Mouse (Mus musculus): ENCODE data around the gene Ube2b.

Ube2b gene

GRCm38 (mm10) chr11:51967443-51968401 is 32.8 kb downstream of the Ube2b start, which contains the start of gene Cdkn2aipnl:
Gene Cdkn2aipnl, plus strand, starts transcription at chr11:51967661.
- DNase-seq (ENCODE audit: low spot score), result peak; percentile 95

- DNase-seq (ENCODE audit: low spot score), result no peak
These were observed 33.9 kb downstream of the Ube2b start for GRCm38 (mm10) chr11:51966651-51967050.

GRCm38 (mm10) chr11:51962277-51962676 is 38.3 kb downstream of the Ube2b start:
- no peak for DNase-seq (ENCODE audit: low spot score)

DNA sequence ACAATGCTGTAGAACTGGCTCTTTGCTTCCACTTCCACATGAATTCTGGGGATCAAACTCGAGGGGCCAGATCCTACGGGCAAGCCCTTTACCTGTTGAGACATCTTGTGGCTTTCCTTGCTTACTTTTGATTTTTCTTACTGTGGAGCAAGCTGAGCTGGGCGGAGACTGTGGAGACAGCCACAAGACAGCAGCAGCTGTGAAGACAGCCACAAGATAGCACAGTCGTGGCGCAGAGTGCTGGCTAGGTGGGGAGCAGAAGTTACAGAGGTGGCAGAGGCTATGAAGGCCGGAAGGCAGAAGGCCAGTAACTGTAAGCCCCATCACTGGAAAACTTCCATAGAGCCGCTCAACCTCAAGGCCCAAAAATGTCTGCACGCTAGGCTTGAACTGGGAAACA is 38.8 kb downstream of the Ube2b start:
- DNase-seq (ENCODE audit: low spot score), result no peak

- no peak for DNase-seq (ENCODE audit: low spot score)
These were observed 39.5 kb downstream of the Ube2b start for GRCm38 (mm10) chr11:51960967-51961471.

DNA sequence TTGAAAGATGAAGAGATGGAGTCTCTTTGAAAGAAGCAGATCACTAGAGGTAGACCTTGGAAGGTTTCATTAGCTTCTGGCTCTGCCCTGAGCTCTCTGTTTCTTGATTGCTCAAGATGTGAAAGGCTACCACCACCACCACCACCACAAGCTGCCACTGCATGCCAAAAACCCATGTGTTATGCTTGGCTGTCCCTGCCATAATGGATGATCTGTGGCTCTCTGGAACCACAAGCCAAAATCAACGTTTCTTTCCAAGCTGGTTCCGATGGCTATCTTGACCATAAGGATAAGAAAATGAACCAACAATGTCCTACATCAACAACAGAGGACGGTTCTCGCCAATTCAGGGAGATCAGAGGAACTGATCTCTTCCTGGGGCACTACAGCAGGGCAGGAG is 40.5 kb downstream of the Ube2b start:
- no peak for DNase-seq (ENCODE audit: low spot score)

GRCm38 (mm10) chr11:51959511-51959910 is 41.1 kb downstream of the Ube2b start:
- DNase-seq (ENCODE audit: low spot score), result no peak

GRCm38 (mm10) chr11:51957760-51958159 is 42.8 kb downstream of the Ube2b start:
- no peak for DNase-seq (ENCODE audit: low spot score)

DNA sequence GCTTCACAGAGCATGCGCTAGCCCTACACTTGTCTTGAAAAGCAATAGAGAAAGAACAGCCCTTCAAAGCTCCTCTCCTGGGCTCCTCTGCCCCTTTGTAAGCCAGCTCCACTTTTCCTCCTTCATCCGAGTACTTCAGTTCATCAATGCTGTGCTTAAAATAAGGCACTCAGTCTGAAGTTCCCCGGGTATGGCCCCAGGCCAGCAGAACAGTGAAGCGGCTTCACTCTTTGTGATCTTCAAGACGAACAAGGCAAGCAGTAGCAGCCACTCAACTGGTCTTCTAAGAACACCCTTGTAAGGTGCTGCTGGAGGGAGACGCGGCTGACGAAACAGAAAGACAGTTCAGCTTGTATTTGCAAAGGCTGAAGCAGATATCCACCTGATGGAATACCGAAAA is 44.5 kb downstream of the Ube2b start:
- DNase-seq (ENCODE audit: low spot score), result no peak

DNA sequence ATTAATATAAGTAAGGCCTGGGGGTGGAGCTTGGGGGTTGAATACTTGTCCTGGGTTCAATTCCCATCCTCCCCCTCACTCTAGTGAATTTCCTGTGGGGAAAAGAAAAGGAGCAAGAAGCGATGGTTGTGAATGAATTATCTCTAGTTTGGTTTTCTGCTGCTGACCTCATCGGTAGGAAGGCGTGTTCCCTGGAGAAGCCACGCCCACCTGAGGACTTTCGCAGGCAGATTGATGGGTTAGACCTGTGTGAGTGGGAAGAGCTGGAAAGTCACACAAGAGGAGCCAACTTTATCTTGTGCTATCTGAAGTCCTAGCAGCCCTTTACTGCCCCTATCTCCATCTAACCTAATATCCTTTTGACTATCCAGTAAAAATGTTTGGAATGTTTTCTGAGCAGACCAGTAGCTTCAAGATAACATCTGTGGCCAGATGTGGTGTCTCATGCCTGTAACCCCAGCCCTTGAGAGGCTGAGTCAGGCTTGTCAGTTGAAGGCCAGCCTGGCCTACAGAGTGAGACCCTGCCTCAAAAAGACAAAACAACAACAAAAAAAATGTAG is 48.6 kb downstream of the Ube2b start:
- no peak for DNase-seq (ENCODE audit: low spot score)

- no peak for DNase-seq (ENCODE audit: low spot score)
These were observed 50.6 kb downstream of the Ube2b start for GRCm38 (mm10) chr11:51949919-51950318.

GRCm38 (mm10) chr11:51949155-51949840 is 51.3 kb downstream of the Ube2b start:
- DNase-seq (ENCODE audit: low spot score), result no peak

DNA sequence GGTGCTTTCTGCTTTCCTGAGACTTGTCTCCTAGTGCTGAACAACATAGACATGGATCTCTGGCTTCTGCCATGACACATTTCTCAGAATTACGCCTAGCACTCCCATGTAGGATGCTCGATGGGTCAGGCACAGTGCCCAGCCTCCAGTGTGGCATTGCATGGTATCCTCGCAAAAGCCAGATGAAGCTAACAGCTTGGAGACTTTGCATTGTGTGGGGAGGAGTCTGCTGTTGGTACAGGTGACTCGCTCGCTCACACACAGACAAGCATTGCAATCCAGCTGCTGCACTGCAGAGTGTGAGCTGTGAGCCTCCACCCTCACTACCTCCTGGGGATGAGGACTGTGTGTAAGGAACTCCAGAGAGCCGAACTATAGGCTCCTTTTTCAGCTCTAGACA is 54.4 kb downstream of the Ube2b start:
- DNase-seq (ENCODE audit: low spot score), result no peak

DNA sequence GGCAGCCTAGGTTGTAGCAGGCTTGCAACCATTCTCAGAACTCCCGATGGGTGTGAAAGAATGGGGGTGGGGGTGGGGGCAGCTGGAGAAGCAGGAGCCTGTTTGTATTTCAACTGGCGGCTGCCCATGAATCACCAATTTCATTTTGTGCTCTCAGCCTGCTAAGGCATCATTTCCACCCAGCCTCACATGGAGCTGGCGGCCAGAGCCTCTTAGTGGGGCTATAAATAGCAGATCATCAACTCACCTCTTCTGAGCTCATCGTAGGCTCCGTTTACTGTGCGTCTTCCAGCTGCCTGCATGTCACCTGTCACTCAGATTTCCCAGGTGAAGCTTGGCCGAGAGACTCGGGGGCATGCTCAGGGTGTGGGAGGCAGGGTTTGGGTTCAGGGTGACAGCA is 55.0 kb downstream of the Ube2b start:
- no peak for DNase-seq (ENCODE audit: low spot score)

DNA sequence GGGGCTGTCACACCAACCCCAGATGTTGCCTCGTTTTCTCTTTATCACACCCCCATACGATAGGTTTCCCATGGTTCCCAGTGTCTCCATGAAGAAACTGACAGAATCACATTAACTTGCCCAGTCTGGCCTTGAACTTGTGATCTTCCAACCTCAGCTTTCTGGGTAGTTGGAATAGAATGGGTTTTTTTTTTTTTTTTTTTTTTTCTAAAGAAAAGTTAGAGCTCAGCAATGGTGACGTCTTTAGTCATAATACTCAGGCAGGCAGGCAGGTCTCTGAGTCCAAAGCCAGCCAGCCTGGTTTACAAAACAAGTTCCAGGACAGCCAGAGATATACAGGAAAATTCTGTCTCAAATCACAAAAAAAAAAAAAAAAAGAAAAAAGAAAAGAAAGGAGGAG is 56.3 kb downstream of the Ube2b start:
- DNase-seq (ENCODE audit: low spot score), result no peak

DNA sequence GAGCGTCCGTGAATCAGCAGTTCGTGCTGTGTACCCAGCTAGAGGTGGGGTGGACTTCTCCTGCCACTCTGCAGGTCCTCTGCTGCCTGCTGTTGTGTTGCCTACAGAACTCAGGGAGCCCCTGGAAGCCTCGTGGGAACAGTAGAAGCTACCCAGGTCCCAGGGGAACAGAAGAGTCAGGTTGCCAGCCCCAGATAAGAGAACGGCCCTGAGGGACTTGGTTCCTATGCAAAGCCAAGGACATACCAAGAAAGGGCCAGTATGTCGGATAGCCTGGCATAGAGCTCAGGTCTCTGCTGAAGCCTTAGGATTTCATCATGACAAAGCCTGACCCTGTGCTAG is 57.1 kb downstream of the Ube2b start:
- DNase-seq (ENCODE audit: low spot score), result no peak

GRCm38 (mm10) chr11:51942602-51943499 is 57.7 kb downstream of the Ube2b start:
- DNase-seq (ENCODE audit: low spot score), result no peak

GRCm38 (mm10) chr11:51940511-51940955 is 60.0 kb downstream of the Ube2b start:
- DNase-seq (ENCODE audit: low spot score), result no peak

DNA sequence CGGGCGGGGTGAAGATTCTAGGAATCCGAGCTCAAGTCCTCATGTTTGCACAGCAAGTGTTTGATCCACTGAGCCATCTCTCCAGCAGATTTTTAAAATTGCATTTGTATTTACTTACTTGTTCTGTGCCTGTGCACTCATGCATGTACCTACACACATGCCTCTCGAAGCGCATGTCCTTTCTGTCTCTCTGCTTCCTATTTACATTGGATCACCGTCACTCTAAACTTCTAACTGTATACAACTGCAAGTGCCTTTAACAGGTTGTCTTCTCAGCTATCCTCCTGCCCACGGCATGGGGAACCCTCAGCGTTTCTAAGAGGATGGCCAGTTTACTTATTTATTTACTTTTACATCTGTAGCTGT is 61.0 kb downstream of the Ube2b start:
- DNase-seq (ENCODE audit: low spot score), result no peak

GRCm38 (mm10) chr11:51938817-51939589 is 61.6 kb downstream of the Ube2b start:
- DNase-seq (ENCODE audit: low spot score), result no peak

- no peak for DNase-seq (ENCODE audit: low spot score)
These were observed 63.2 kb downstream of the Ube2b start for GRCm38 (mm10) chr11:51937361-51937781.

Measured in c-Kit-positive CD71-positive TER-119-positive erythroid progenitor cells, embryonic 14.5 days (primary cell).